Mouse (Mus musculus) bone marrow, adult 2 months (tissue): Measurements from ENCODE around the gene Xrra1.

Experiments used
- CTCF ChIP-seq: fragments of 200-500 bp; IDR thresholded peaks from 2 replicates; pipeline ENCODE4 v1.5.1; 2011; ENCODE audit warnings: low read length, control low read depth; ENCODE audit not compliant: control insufficient read depth, insufficient read depth
- POLR2A ChIP-seq: fragments of 200-500 bp; IDR thresholded peaks from 2 replicates; pipeline ENCODE4 v1.6.1; 2011; ENCODE audit warnings: low read depth, mild to moderate bottlenecking, control low read depth, low read length, borderline replicate concordance; ENCODE audit not compliant: control insufficient read depth

DNA sequence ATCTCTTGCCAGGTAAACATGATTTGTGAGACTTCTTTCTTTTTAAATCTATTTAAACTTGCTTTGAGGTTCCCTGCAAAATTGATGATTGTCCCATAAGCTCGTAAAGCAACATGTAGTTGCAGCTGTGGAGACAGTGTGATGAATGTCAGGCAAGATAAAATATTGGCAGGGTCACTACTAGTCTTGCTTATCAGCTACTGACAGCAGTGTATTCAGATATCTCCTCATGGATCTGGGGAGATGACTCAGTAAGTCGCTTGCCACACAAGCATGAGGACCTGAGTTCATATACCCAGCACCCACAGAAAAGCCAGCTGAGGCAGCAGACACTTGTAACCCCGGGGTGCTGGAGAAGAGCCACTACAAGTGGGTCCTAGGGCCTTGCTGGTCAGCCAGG, 48.5 kb downstream of the Xrra1 start:
- TF ChIP-seq POLR2A (no peak), CTCF (no peak)
